Mouse (Mus musculus) cerebellum, adult 9-10 months (tissue): ENCODE measurements around the gene Ndufb4.
"Not testable (repeated sequence)": the region's sequence is repeated elsewhere in the genome, so short reads cannot be mapped to it uniquely, and the experiment has no call there.

Experiments
- DNase-seq: peaks from one replicate; pipeline ENCODE4 v3.0.0; 2022

The Ndufb4 gene

GRCm38 (mm10) chr16:37653731-37654657, at the start of gene Ndufb4:
Ndufb4 (minus strand) TSS chr16:37654453.
- DNase-seq = peak; percentile 96

GRCm38 (mm10) chr16:37703884-37704283, 49.6 kb upstream of the Ndufb4 start:
- no peak for DNase-seq

- DNase-seq = not testable (repeated sequence)
Observed at GRCm38 (mm10) chr16:37700071-37700470, 45.8 kb upstream of the Ndufb4 start.

- DNase-seq = no peak
Observed at GRCm38 (mm10) chr16:37698767-37699166, 44.5 kb upstream of the Ndufb4 start.

- DNase-seq = no peak
Observed at GRCm38 (mm10) chr16:37697271-37697670, 43.0 kb upstream of the Ndufb4 start.

- DNase-seq = peak; percentile 32
Observed at GRCm38 (mm10) chr16:37690932-37691730, 36.9 kb upstream of the Ndufb4 start.

- no peak for DNase-seq
Observed at GRCm38 (mm10) chr16:37690465-37690864, 36.2 kb upstream of the Ndufb4 start.

- DNase-seq = no peak
Observed at GRCm38 (mm10) chr16:37689934-37690333, 35.7 kb upstream of the Ndufb4 start.

GRCm38 (mm10) chr16:37689251-37689926, 35.1 kb upstream of the Ndufb4 start:
- DNase-seq = no peak

- no peak for DNase-seq
Observed at GRCm38 (mm10) chr16:37688181-37688580, 33.9 kb upstream of the Ndufb4 start.

GRCm38 (mm10) chr16:37687301-37687980, 33.2 kb upstream of the Ndufb4 start:
- no peak for DNase-seq

- DNase-seq = peak; percentile 26
Observed at GRCm38 (mm10) chr16:37686834-37687233, 32.6 kb upstream of the Ndufb4 start.

GRCm38 (mm10) chr16:37685946-37686600, 31.8 kb upstream of the Ndufb4 start:
- peak; percentile 34 for DNase-seq

GRCm38 (mm10) chr16:37684634-37685441, 30.6 kb upstream of the Ndufb4 start:
- DNase-seq = peak; percentile 94

- no peak for DNase-seq
Observed at GRCm38 (mm10) chr16:37684259-37684633, 30.0 kb upstream of the Ndufb4 start.

GRCm38 (mm10) chr16:37683154-37684130, 29.2 kb upstream of the Ndufb4 start:
- peak; percentile 74 for DNase-seq

- DNase-seq = peak; percentile 92
Observed at GRCm38 (mm10) chr16:37682309-37682975, 28.2 kb upstream of the Ndufb4 start.

GRCm38 (mm10) chr16:37680831-37681230, 26.6 kb upstream of the Ndufb4 start:
- no peak for DNase-seq

- no peak for DNase-seq
Observed at GRCm38 (mm10) chr16:37680216-37680615, 26.0 kb upstream of the Ndufb4 start.
